Mouse (Mus musculus): Measurements from ENCODE around the gene Trabd2b.

Trabd2b gene

GRCm38 (mm10) chr4:114448393-114449052, 42.0 kb downstream of the Trabd2b start:
- DNase-seq = no peak

GRCm38 (mm10) chr4:114453101-114453500, 46.6 kb downstream of the Trabd2b start:
- DNase-seq = peak; percentile 37

GRCm38 (mm10) chr4:114454016-114454415, 47.5 kb downstream of the Trabd2b start:
- peak; percentile 67 for DNase-seq

- DNase-seq = peak; percentile 39
These were observed 48.1 kb downstream of the Trabd2b start for GRCm38 (mm10) chr4:114454495-114455186.

GRCm38 (mm10) chr4:114457111-114457510, 50.6 kb downstream of the Trabd2b start:
- peak; percentile 85 for DNase-seq

- no peak for DNase-seq
These were observed 53.1 kb downstream of the Trabd2b start for GRCm38 (mm10) chr4:114459591-114459990.

GRCm38 (mm10) chr4:114460401-114460800, 53.9 kb downstream of the Trabd2b start:
- no peak for DNase-seq

- DNase-seq = no peak
These were observed 54.6 kb downstream of the Trabd2b start for GRCm38 (mm10) chr4:114461093-114461492.

- DNase-seq = peak; percentile 41
These were observed 59.1 kb downstream of the Trabd2b start for GRCm38 (mm10) chr4:114465641-114466040.

GRCm38 (mm10) chr4:114467371-114468094, 61.0 kb downstream of the Trabd2b start:
- peak; percentile 35 for DNase-seq

- DNase-seq = no peak
These were observed 61.5 kb downstream of the Trabd2b start for GRCm38 (mm10) chr4:114468095-114468429.

- no peak for DNase-seq
These were observed 63.4 kb downstream of the Trabd2b start for GRCm38 (mm10) chr4:114469881-114470280.

- peak; percentile 74 for DNase-seq
These were observed 65.6 kb downstream of the Trabd2b start for GRCm38 (mm10) chr4:114472143-114472542.

- DNase-seq = no peak
These were observed 69.8 kb downstream of the Trabd2b start for GRCm38 (mm10) chr4:114476316-114476715.

GRCm38 (mm10) chr4:114477082-114477771, 70.7 kb downstream of the Trabd2b start:
- no peak for DNase-seq

- no peak for DNase-seq
These were observed 75.0 kb downstream of the Trabd2b start for GRCm38 (mm10) chr4:114481518-114481917.

- no peak for DNase-seq
These were observed 77.6 kb downstream of the Trabd2b start for GRCm38 (mm10) chr4:114484173-114484572.

GRCm38 (mm10) chr4:114485996-114486395, 79.5 kb downstream of the Trabd2b start:
- no peak for DNase-seq

- no peak for DNase-seq
These were observed 80.5 kb downstream of the Trabd2b start for GRCm38 (mm10) chr4:114486885-114487531.

- no peak for DNase-seq
These were observed 81.2 kb downstream of the Trabd2b start for GRCm38 (mm10) chr4:114487701-114488100.

- DNase-seq = no peak
These were observed 85.6 kb downstream of the Trabd2b start for GRCm38 (mm10) chr4:114492157-114492556.

GRCm38 (mm10) chr4:114494035-114494434, 87.5 kb downstream of the Trabd2b start:
- no peak for DNase-seq
